Mouse (Mus musculus) skeletal muscle tissue, adult 2 months (tissue): Measurements from ENCODE around the gene Nif3l1.

Source experiments
- DNase-seq: peaks from one replicate; pipeline ENCODE4 v3.0.0-alpha.2; 2012; ENCODE audit warnings: low read depth, low spot score

Gene Nif3l1

GRCm38 (mm10) chr1:58445143-58445722 is at the start of gene Nif3l1, which contains the start of gene Ppil3:
Nif3l1 (plus strand) TSS chr1:58445151.
Ppil3 (minus strand) TSS chr1:58445486.
- DNase-seq = peak; percentile 80

GRCm38 (mm10) chr1:58395341-58395740 is 49.6 kb upstream of the Nif3l1 start:
- DNase-seq = no peak

GRCm38 (mm10) chr1:58396179-58396578 is 48.8 kb upstream of the Nif3l1 start:
- no peak for DNase-seq

GRCm38 (mm10) chr1:58397731-58398130 is 47.2 kb upstream of the Nif3l1 start:
- no peak for DNase-seq

- no peak for DNase-seq
Observed at GRCm38 (mm10) chr1:58401396-58401795, 43.6 kb upstream of the Nif3l1 start.

GRCm38 (mm10) chr1:58403745-58404144 is 41.2 kb upstream of the Nif3l1 start:
- DNase-seq = no peak

GRCm38 (mm10) chr1:58407321-58407720 is 37.6 kb upstream of the Nif3l1 start:
- DNase-seq = no peak

- no peak for DNase-seq
Observed at GRCm38 (mm10) chr1:58408141-58408540, 36.8 kb upstream of the Nif3l1 start.

GRCm38 (mm10) chr1:58409553-58410197 is 35.3 kb upstream of the Nif3l1 start:
- DNase-seq = no peak

GRCm38 (mm10) chr1:58410198-58410588 is 34.8 kb upstream of the Nif3l1 start:
- no peak for DNase-seq

- DNase-seq = no peak
Observed at GRCm38 (mm10) chr1:58410776-58411175, 34.2 kb upstream of the Nif3l1 start.

GRCm38 (mm10) chr1:58415442-58415841 is 29.5 kb upstream of the Nif3l1 start:
- no peak for DNase-seq

- DNase-seq = no peak
Observed at GRCm38 (mm10) chr1:58416048-58416447, 28.9 kb upstream of the Nif3l1 start.

GRCm38 (mm10) chr1:58420032-58420431 is 24.9 kb upstream of the Nif3l1 start:
- DNase-seq = no peak

- DNase-seq = no peak
Observed at GRCm38 (mm10) chr1:58420961-58421360, 24.0 kb upstream of the Nif3l1 start.

GRCm38 (mm10) chr1:58422879-58423278 is 22.1 kb upstream of the Nif3l1 start:
- DNase-seq = peak; percentile 67

- DNase-seq = peak; percentile 98
Observed at GRCm38 (mm10) chr1:58423371-58424248, 21.3 kb upstream of the Nif3l1 start, which contains the start of gene Clk1. Clk1 (minus strand) TSS chr1:58424066.

GRCm38 (mm10) chr1:58424551-58424950 is 20.4 kb upstream of the Nif3l1 start:
- no peak for DNase-seq

- DNase-seq = no peak
Observed at GRCm38 (mm10) chr1:58444691-58445090, 260 bp upstream of the Nif3l1 start.

- no peak for DNase-seq
Observed at GRCm38 (mm10) chr1:58445861-58446260, 910 bp downstream of the Nif3l1 start.

- DNase-seq = no peak
Observed at GRCm38 (mm10) chr1:58447766-58448165, 2.8 kb downstream of the Nif3l1 start.

- no peak for DNase-seq
Observed at GRCm38 (mm10) chr1:58448396-58448795, 3.4 kb downstream of the Nif3l1 start.
